Mouse (Mus musculus) WW6 (cell line): ENCODE measurements around the gene Epha3.

Experiments used
- DNase-seq: peaks from one replicate; pipeline ENCODE4 v3.0.0-alpha.2; 2013; ENCODE audit warnings: low read depth, low spot score

The Epha3 gene

DNA sequence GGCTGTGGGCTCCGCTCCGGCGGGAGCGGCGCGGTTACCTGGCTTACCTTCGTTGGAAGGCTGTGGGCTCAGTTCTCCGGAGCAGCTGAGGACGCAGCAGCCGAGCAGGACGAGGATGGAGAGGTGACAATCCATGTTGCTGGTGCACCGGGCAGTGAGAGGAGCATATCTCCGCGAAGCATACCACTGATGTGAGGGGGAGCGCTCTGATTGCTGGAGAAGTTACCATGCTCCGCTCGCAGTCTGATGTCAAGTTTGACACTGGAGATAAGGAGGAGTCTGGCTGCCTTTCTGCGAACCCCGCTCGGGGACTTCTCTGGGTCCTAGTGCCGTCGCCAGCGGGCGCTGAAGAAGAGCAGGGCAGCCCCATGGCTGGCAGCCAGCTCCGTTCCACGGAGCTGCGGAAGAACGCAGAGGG, at the start of gene Epha3:
TSS of gene Epha3 (minus strand) at position 263 of the 418 bp plus-strand sequence.
- DNase-seq, result peak; percentile 39

DNA sequence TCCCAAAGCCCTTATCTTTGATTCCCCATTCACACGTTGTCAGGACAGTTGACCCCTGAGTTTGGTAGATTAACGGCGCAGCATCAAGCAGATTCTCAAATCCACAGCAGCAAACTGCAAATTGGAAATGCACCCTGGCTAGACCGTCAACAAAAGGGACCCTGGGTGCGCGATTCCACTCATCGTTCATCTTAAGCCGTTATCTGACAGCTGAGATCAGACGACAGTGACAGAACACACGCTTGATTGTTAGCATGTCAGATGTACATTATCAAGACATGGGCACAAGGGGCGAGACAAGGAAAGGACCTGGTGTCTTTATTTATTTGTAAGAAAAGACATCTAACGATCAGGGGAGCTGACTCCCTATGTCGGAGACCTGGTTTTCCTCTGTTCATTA, 39.5 kb upstream of the Epha3 start:
- no peak for DNase-seq

DNA sequence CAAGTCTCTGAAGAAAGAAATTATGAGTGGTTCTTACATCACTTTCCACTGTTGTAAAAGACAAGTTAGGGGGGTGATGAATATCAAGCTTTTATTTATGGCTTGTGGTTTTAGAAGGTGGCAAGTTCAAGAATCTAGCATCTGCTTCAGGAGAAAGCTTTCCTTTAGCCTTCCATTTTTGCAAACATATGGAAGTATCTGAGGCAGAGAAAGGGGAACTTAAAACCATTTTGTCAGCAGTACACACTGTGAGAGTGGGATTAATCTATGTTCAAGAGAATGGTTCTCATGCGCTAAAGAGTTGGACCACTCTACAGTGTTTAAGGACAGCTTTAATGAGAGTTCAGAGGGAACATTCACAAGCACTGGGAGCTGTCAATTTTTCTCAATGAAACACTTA, 17.2 kb upstream of the Epha3 start:
- DNase-seq, result no peak

GRCm38 (mm10) chr16:63872313-63872712, 8.3 kb upstream of the Epha3 start:
- DNase-seq, result no peak

- no peak for DNase-seq
Observed at GRCm38 (mm10) chr16:63864463-63864976, 545 bp upstream of the Epha3 start.

DNA sequence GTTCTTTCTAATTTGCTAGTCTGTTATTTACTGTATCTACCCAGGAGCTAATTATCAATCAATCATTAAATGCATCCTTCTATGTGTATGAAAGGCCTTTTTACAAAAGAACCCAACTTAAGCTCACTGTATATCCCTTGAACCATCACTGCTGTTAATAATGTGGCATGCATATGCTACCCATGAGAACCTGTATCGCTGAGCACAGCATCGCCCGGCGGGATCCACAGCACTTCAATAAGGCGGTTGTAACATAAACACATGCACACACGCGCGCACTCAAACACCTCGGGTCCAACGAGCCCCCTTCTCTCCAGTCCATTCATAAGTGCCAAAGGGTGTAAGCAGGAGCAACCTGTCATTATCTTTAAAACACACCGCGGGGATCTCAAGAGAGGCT, 794 bp downstream of the Epha3 start:
- no peak for DNase-seq

GRCm38 (mm10) chr16:63857561-63857960, 6.4 kb downstream of the Epha3 start:
- no peak for DNase-seq

DNA sequence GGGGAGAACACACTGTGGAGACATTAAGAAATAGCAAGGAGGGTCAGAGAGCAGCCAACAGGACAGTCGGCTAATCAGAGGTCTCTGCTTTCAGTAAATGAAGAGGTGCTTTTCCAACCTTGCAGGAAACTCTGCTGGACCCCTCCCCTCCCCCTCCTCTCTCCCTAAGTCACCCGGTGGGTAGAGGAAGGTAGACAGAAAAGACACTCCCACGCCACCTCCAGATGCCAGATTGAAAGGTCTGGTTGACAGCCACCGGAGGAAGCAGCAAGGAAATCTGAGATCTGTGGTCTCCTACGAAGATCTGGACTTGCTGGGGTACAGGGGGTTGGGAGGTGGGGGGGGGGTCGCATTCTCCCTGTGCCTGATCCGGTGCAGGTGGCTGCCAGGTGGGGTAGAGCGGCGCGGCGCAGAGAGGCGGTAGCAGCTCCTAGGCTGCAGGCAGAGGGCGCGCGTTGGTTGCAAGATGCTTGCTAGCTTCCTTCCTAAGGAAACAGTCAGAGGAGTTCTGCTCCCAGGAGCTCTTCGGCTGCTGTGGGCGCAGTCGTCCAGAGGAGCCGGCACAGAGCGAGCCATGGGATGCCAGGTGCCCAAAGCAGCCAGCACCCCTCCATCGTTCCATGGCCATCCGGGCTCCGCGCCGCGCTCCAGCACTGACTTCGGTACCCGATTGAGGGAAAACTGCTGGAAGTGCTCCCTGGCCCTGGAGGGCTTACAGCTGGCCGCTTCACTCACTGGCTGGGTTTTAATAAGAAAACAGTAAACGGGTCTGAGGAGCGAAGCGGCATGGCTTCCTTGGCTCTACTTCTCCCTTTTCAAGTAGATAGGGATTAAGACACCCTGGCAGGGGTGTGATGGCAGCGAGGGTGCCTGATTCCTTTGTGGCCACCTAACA, 7.1 kb downstream of the Epha3 start:
- peak; percentile 56 for DNase-seq

GRCm38 (mm10) chr16:63850297-63850696, 13.7 kb downstream of the Epha3 start:
- no peak for DNase-seq

DNA sequence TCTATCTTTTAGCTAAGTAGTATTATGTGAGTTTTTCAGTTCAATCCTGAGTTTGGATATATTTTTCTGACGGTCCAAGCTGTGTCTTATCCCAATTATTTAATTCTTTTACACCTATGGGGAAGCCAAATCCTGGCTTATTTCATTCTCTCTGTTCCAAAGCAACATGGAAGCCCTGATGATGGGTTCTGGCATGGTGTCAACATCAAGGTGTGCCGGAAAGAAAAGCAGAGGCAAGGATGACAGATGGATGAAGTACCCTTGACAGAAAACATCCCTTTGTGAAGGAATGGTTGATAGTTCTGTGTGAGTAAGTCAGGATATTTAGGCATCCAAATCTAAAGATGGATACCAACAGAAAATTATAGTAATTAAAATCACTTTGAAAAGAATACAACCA, 21.1 kb downstream of the Epha3 start:
- DNase-seq, result no peak

DNA sequence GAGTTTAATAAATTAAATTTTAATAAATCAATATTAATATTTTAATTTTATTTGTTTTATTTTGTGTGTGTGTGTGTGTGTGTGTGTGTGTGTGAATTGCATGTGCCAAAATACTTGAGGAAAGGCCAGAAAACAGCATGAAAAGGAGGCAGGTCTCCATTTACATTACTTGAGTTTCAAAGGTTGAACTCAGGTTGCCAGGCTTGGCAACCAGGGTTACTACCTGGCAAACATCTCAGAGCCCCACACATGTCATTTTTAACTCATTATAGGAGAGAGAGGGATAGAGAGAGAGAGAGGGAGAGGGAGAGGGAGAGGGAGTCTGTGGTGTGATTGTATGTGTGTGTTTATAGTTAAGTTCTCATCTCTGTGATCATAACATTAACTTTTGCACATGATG, 26.5 kb downstream of the Epha3 start:
- no peak for DNase-seq

- no peak for DNase-seq
Observed at GRCm38 (mm10) chr16:63821164-63821563, 42.8 kb downstream of the Epha3 start.

DNA sequence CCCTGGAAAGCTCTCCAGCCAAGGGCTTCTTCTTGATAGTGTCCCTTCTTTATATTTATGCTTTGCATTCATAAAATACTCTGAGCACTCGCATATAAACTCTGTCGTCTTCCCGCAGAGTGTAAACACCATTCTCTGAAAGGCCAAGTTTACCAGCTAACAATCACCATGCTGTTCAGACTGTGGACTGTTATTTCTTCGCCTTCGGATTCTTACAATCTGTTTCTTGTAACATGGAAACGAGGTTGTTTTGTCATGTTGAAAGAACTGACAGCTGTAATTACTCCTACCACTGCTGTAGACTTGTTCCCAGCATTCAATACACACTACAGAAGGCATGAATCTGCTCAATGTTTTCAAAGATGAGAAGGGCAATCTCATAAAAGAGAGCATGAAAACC, 46.4 kb downstream of the Epha3 start:
- DNase-seq, result no peak

GRCm38 (mm10) chr16:63816672-63817071, 47.3 kb downstream of the Epha3 start:
- DNase-seq, result no peak

- no peak for DNase-seq
Observed at GRCm38 (mm10) chr16:63809871-63810270, 54.1 kb downstream of the Epha3 start.

DNA sequence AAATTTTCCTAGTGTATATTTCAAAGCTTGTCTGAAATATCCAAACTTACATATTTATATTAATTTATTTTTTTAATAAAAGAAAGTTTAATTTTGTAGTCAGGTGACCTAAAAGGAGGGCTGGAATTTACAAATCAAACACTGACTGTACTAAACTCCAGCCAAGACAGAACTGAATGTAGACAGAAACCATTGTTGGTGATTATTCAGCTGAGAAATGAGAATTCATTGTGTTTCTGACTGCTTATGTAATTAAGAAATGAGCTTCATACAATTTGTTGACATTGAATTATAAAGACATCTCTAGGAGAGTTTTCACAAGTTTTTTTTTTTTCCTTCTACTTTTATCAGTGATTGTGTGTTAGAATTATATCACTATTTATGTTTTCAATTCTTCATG, 55.0 kb downstream of the Epha3 start:
- DNase-seq, result no peak

DNA sequence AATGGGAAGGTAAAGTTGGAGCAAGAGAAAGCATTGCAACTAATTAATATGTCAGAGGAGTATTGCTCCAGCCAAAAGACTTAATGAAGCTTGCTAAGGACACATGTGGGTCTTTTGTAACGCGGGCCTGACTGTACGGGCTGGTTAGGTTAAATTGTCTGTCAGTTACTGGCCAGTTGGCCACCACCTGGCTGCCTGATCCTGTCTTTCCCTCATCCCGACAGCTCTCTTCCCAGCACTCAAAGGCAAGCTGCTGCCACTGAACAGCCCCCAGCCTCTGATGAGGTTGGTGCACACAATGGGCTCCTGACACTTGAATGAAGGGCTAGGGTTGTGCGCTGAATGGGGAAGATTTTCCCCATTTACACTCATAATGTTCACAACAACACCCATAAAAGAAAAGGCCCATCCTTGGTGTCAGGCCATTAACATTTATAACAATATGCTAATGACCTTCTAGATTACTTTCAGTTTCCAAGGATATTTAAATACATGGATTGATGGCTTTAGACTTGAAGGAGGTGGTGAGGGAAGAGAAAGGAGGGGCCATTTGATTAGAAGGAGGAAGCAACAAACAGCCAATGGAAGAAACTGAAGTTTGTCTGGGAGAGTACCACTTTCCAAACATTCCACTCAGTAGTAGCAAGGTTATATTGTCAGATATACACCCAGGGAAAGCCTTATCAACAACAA, 57.4 kb downstream of the Epha3 start:
- no peak for DNase-seq

DNA sequence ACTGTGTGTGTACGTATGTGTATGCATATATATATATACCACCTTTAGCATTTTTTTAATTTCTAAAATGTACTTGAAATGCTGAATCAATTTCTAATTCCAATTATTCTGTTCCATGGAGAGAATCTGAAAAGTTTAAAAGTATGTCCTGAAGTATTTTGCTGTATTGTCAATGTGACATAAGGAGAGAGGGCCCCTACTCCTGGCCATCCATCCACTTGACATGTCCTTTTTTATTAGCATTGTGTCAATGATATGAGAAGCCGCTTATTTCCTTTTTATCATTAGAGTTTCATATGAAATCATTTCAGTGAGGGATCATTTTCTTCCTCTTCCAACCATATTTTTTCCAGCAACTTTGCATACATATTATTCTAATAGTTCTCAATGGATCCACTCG, 58.0 kb downstream of the Epha3 start:
- no peak for DNase-seq

- DNase-seq, result no peak
Observed at GRCm38 (mm10) chr16:63801436-63801835, 62.5 kb downstream of the Epha3 start.

DNA sequence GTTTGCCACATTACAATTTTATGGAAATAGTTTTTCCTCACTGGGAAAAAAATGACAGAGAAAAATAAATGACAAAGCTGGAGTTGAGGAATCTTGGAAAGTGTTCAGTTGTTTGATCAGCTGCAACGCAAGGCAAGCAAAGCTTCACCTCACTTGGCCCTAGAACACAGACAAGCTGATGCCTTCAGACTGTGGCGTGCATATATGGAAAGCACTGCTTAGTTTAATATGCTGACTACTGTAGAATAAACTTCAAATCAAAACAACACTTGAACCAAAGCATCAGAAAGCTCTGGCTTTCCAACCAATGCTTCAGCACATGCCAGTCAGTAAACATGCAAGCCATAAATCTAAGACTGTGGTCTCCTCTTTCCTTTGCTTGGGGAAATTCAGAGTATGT, 65.6 kb downstream of the Epha3 start:
- no peak for DNase-seq

- DNase-seq, result no peak
Observed at GRCm38 (mm10) chr16:63794292-63794691, 69.7 kb downstream of the Epha3 start.

DNA sequence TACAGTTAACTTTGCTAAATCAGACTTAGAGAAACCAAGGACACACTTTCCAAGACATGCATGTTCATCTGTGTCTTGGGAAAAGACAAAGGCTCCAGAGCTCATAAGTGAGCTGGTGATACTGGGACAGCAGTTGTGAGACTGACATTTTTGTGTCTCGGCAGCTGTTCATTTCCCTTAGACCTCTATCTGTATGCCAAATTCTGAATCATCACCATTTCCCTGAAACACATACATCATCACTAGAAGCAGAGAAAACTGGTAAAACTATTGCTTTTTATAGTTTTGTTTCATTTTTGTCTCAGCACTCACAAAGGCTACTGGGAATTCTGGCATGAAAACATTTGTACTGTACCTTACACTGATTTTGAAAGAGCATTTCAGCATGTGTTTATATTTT, 70.2 kb downstream of the Epha3 start:
- no peak for DNase-seq

GRCm38 (mm10) chr16:63792084-63792483, 71.9 kb downstream of the Epha3 start:
- DNase-seq, result no peak
